Mouse (Mus musculus) v-Abl transformed pro-B cells (cell line): Measurements from ENCODE around the gene Gabre.

Experiments
- in situ Hi-C, 2 experiments: fragments of 400-800 bp; cut with MboI; formaldehyde crosslinking; loops; one replicate each; pipeline ENCODE4 v1.15.1; 2025; ENCODE audit not compliant: unreplicated experiment in 2 of 2

The Gabre gene

DNA sequence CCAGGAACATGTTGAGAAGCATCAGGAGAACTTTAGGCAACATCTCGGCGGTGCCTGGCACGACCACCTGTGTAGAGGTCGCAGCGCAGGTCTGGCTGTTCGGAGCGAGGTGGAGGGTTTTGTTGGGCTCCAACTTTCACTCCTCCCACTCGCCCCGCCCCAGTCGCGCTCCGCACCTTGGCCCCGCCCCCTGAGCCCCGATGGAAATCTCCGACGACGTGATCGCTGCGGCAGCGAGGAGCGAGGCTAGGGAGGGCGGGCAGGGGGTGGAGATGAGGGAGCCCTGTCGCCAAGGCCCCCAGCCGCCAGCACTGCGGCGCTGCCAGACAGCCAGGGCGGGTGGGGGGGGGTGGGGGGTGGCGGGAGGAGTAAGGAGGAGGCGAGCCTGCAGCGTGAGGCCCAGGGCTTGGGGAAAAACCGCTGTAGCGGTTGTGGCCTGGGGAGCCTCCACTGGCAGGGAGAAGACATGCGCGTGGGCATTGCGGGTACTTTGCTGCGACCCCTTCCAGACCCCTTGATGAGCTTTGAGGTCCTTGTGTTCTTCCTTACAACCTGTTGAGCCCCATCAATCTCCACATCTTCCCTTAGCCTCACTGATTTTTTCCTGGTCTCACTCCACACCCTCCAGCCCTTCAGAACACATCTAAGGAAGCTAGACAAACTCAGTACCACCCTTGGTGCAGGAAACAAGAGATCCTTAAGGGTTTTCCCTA lies at the start of gene Gabre:
Gabre (minus strand) TSS at position 145 of the 713 bp plus-strand sequence.
- in situ Hi-C loops = no loop called here

DNA sequence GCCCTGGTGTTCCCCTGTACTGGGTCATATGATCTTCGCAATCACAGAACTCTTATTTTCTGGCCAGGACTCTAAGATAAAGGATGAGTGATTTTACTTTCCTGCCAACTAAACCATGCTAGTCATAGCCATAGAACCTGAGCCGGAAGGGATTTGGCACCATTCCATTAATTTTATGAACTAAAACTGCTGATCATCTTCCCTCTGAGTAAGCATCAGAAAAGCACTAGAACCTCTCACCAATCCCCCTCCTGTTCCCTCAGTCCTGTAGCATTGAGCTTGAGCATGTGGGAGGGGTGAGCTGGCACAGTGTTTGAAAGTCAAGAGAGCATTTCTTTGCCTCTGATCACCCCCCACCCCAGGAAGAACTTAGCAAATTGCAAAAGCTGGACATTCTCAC lies 23.2 kb upstream of the Gabre start:
- in situ Hi-C loops = no loop called here

DNA sequence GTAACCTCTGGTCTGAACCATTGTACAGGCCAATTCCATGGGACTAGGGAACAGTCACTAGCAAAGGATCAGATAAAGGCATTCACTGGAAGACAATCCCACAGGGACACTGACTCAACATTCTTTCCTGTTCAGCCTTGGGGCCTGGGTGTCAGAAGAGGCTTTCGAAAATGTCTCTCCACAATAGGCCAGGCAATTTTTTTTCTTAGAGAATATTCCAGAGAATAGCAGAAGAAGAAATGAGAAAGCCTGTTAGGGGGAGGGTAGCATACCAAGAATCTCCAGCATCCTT lies 715 bp upstream of the Gabre start:
- in situ Hi-C loops = no loop called here

DNA sequence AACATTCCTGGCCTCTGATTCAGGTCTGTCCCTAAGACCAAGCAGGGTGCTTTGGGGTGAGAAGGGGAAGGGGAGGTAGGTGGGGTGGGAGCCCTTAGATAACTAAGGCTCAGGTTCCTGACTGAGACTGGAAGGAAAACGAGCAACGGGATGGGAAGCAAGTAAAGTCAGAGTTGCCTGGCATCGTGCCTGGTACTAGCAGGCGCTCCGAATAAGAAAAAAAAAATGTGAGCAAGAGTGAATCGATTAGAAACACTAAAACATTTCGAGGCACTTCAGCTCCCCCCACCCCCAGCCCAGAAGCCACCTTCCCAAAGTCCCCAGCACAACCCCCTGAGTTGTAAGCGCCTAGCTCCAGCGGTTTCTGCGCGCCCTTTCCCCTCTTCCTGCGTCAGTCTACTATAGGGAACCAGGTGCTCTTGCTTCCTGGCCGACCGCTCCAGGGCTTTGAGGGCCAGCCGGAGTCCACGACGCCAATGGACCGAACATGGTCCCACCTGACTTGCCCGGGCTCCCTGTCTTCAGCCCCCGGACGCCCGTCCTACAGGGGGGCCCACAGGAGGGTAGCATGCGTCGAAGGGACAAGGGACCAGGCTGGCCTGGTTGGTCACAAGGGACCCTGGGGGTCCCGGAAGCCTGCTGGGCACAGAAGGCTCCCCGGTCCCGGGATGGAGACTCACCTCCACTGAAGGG lies 491 bp downstream of the Gabre start:
- in situ Hi-C loops = no loop called here

DNA sequence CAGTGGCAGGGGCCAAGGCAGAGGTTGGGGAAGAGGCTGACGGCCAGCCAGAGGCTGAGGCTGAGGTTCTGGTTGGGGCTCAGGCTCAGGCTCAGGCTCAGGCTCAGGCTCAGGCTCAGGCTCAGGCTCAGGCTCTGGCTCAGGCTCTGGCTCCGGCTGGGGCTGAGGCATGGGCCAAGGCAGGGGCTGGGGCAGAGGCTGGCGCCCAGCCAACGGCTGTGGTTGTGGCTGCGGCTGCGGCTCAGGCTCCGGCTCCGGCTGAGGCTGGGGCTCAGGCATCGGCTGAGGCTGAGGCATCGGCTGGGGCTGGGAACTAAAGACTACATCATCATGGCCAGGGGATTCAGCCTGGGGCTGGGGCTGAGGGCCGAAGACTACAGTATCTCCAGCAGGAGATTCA lies 4.0 kb downstream of the Gabre start:
- in situ Hi-C loops = no loop called here

DNA sequence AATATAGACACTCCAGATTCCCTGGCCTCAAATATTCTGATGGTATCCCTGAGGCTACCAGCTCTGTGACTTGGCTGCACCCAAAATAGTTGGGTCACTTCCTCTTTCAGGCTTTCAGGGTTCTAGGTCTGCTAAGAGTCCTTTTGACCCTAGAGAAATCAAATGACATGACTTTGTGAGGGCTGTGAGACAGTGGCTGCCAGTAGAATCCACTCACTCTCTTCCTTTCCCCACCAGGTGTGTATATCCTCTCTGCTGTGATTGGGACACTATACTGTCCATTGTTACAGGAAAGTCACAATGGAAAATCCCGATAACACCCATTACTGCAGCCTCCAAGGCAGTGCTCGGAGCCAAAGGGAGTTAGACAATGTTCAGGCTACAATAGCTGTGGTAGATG lies 52.9 kb downstream of the Gabre start, which contains the start of gene Magea4:
Magea4 (plus strand) TSS at position 301 of the 400 bp plus-strand sequence.
- in situ Hi-C loops = no loop called here
